Mouse (Mus musculus): ENCODE measurements at regions not wholly inside any gene's neighbourhood (a gene's known extent, or its start where the extent isn't known, plus 50 kb on each side); places are given as distances from the start of the nearest gene placed in this dataset.

DNA sequence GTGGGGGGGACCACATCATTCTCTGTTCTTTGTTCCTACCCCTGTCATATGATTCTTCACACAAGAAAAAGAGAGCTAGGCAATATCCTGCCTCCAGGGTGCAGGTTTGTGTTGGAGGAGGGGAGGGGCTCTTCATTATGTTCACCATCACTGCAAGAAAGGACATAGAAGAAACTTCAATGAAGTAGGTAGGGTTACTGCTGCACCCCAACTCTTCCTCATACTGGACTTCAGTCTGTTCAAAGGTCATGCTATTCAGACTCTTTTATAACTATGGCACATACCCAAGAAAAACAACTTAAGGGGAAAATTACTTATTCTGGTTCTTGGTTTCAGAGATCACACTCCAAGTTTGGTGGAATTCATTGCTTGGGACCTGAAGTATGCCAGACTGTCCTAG, 243.7 kb downstream of the Parp8 start:
- TF ChIP-seq CTCF (IDR thresholded peaks at IDR 0.05; ENCODE audit: insufficient read depth, low read depth, low read length) (no peak), POLR2A (IDR thresholded peaks at IDR 0.05; ENCODE audit: insufficient read depth, low read depth, low read length) (no peak)

All from olfactory bulb, adult 2 months (tissue).